Mouse (Mus musculus) spleen, adult 2 months (tissue): Measurements from ENCODE around the gene Trim31. TPM values are rescaled to one million over a fixed set of nuclear protein-coding genes. Genes with fewer than 3 reads are reported as not detected.

Source experiments
- DNase-seq, 2 experiments: peaks; one replicate each; pipeline versions ENCODE4 v3.0.0 to v3.0.0-alpha.2; 2012 to 2021; ENCODE audit warnings: low spot score in 2 of 2, low read depth in 1 of 2
- H3K27ac ChIP-seq: fragments of 200-500 bp; 2 replicates; pipeline ENCODE4 v1.5.1; 2012; ENCODE audit warnings: low read length, inconsistent platforms; ENCODE audit not compliant: insufficient read depth
- H3K27me3 ChIP-seq: fragments of 200-500 bp; 2 replicates; pipeline ENCODE4 v1.6.1; 2012; ENCODE audit warnings: mild to moderate bottlenecking, moderate library complexity, low read length, inconsistent platforms; ENCODE audit not compliant: control insufficient read depth, insufficient read depth
- H3K36me3 ChIP-seq: fragments of 200-500 bp; 2 replicates; pipeline ENCODE4 v1.6.1; 2012; ENCODE audit warnings: mild to moderate bottlenecking, low read length, inconsistent platforms; ENCODE audit not compliant: control insufficient read depth, insufficient read depth
- H3K4me1 ChIP-seq: fragments of 200-500 bp; 2 replicates; pipeline ENCODE4 v1.6.1; 2011; ENCODE audit warnings: inconsistent platforms; ENCODE audit not compliant: control insufficient read depth, insufficient read depth, insufficient read length
- H3K4me3 ChIP-seq: fragments of 200-500 bp; 2 replicates; pipeline ENCODE4 v1.5.1; 2011; ENCODE audit warnings: mild to moderate bottlenecking, inconsistent platforms; ENCODE audit not compliant: insufficient read depth, insufficient read length; ENCODE audit errors: extremely low read depth
- CTCF ChIP-seq: fragments of 200-500 bp; IDR thresholded peaks from 2 replicates; pipeline ENCODE4 v1.5.1; 2011; ENCODE audit warnings: mild to moderate bottlenecking, inconsistent platforms; ENCODE audit not compliant: insufficient read depth, insufficient read length, insufficient replicate concordance; ENCODE audit errors: extremely low read depth
- POLR2A ChIP-seq: fragments of 200-500 bp; IDR thresholded peaks from 2 replicates; pipeline ENCODE4 v1.6.1; 2011; ENCODE audit warnings: low read depth, low read length, inconsistent platforms
- WGBS: fragments of 180-500 bp; shearing (Covaris S2); methylation state at CpG from one replicate; pipeline ENCODE4 v1.1.7; 2018; 5-methylcytosine and 5-hydroxymethylcytosine counted together
- polyA plus RNA-seq: library from polyadenylated mRNA; depleted of rRNA; stranded (reverse); fragments of >200 nt; gene quantifications from 2 replicates; pipeline ENCODE4 v1.2.3, GENCODE M21; 2012

Gene Trim31
- polyA plus RNA-seq, 1 experiment, result not detected

DNA sequence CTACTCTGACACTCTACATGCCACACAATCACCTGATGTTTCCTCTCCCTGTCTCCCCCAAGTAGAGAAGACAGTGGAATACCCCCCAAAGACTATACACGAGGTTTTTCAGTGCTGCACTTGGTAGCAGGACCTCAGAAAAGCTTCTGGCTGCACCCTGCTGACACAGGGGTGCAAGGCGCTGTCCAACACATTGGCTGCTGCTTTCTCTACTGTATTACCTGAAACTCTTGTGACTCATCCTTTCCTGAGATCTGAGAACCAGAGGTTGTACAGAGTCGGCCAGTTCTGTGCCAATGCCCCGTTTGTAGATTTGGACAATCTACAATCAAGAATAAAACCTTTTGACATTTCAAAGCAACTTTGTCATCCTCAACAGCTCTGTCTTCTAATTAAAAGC is 11.9 kb downstream of the Trim31 start:
- Histone ChIP-seq H3K36me3 (no peaks in the 10 kb centered on the region), H3K27ac (no peak overlapping the region), H3K4me1 (no peaks in the 10 kb centered on the region), H3K27me3 (peaks cover 2% of the 10 kb centered on the region; the same call in 1 of the 2 replicates), H3K4me3 (no peak overlapping the region)
- DNase-seq, result no peak
- TF ChIP-seq CTCF (no peak), POLR2A (no peak)
- 45% methylated on average over 4 of the region's 4 CpGs for WGBS

DNA sequence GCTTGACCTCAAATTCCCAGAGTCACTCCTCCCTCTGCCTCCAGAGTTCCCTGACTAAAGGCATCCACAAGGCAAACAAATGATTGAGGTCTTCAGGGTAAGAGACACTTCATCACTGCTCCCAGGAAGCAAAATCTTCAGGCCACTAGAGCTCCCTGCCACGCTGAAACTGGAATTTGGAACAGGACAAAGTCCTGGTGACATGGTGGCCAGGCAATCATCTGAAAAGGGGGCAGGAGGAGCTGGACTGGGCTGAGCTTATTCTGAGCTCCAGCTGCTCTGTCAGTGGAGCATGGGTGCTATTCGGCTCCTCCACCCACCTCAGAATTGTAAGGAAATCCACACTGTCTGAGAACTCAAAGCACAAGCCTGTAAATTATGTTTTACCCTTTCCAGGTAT is 14.1 kb downstream of the Trim31 start:
- Histone ChIP-seq H3K36me3 (no peaks in the 10 kb centered on the region), H3K27me3 (peaks cover 2% of the 10 kb centered on the region; the same call in 1 of the 2 replicates), H3K4me3 (no peak overlapping the region), H3K4me1 (no peaks in the 10 kb centered on the region), H3K27ac (no peak overlapping the region)
- DNase-seq, result no peak
- TF ChIP-seq POLR2A (no peak), CTCF (no peak)
- 67% methylated on average over 2 of the region's 2 CpGs for WGBS

DNA sequence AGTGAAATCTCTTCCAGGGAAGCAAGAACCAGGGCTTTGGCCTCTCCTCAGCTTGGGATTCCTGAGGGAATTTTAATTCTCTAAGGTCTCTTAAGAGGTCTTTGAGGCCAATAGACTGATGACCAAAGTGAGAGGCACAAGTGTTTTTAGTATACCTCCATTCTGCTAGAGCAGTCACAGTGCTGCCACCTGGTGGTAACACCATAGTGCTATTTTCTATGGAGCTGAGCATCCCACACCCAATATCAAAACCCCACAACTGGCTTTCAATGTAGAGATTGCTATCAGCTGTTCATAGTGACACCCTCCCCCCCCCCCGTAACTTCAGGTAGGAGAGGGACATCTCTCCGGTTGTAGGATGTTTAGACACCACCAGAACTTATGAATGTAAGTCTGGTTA is 16.2 kb downstream of the Trim31 start:
- Histone ChIP-seq H3K36me3 (no peaks in the 10 kb centered on the region), H3K4me1 (no peaks in the 10 kb centered on the region), H3K27ac (no peak overlapping the region), H3K4me3 (no peak overlapping the region), H3K27me3 (peaks cover 2% of the 10 kb centered on the region; the same call in 1 of the 2 replicates)
- TF ChIP-seq CTCF, result peak; percentile 43; the same call in 1 of the 2 replicates
- no peak for TF ChIP-seq POLR2A
- 20% methylated on average over 2 of the region's 2 CpGs for WGBS
- DNase-seq, result peak; percentile 50 to 68

DNA sequence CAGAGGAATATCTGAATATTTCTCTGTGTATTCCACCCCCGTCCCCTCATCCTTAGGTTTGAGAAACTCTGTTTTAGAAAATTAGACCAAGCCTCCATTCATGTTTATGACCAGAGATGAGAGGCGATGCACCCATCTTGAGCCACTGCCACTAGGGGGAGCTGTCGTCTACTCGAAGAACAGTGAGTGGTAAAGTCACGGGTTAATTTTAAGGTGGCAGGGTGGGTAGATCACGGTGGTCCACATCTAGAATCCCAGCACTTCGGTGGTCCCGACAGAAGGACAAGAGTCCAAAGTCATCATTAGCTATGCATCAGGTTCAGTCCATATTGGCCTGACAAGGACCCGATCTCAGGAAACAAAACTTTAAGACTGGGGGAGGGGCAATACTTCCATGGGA is 17.2 kb downstream of the Trim31 start:
- no peaks in the 10 kb centered on the region for H3K4me1 ChIP-seq
- H3K4me3 ChIP-seq, result no peak overlapping the region
- H3K27me3 ChIP-seq, result no peaks in the 10 kb centered on the region
- H3K27ac ChIP-seq, result no peak overlapping the region
- no peaks in the 10 kb centered on the region for H3K36me3 ChIP-seq
- DNase-seq, result peak; percentile 11 to 30
- no peak for TF ChIP-seq POLR2A
- TF ChIP-seq CTCF, result peak; percentile 79; the same call in 1 of the 2 replicates
- 13% methylated on average over 9 of the region's 9 CpGs for WGBS

DNA sequence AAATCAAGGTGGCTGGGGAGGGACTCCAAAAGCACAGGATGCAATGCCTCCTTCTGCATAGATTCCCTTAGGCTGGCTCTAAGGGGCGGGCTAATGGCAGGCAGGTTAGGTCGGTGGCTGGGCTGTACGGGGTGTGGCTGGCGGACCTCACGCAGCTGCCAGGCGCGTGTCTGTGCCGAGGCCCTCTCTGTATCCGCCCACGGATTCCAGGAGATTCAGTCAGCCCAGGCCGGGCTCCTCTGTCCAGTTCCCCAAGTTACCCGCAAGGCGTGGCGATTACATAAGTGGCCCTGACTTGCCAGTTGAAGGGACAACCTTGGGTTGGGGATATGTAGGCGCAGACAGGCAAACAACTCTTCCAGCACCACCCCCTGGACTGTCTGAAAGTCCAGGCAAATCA is 22.3 kb downstream of the Trim31 start:
- Histone ChIP-seq H3K4me1 (no peaks in the 10 kb centered on the region), H3K4me3 (no peak overlapping the region), H3K27me3 (no peaks in the 10 kb centered on the region), H3K36me3 (no peaks in the 10 kb centered on the region), H3K27ac (no peak overlapping the region)
- 67% methylated on average over 15 of the region's 15 CpGs for WGBS
- no peak for TF ChIP-seq CTCF
- TF ChIP-seq POLR2A, result no peak
- DNase-seq, result no peak

DNA sequence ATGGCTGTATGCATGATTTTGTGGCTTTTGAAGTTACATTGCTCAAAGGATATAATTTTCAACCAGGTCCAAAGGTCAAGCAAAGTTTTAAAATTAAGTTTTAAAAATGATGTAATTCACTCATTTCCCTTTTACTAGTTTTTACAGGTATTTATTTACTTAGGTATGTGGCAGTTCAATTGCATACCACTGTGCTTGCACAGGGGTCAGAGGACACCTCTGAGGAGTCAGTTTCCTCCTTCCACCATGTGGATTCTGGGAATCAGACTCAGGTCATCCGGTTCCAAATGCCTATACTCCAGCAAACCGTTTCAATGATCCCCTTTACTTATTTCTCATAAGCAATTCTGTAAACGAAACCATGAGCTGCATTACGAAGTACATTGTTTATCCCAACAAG is 24.8 kb downstream of the Trim31 start:
- no peaks in the 10 kb centered on the region for H3K4me1 ChIP-seq
- TF ChIP-seq POLR2A (no peak), CTCF (no peak)
- 85% methylated on average over 4 of the region's 4 CpGs for WGBS
- H3K4me3 ChIP-seq, result no peak overlapping the region
- H3K27ac ChIP-seq, result no peak overlapping the region
- no peaks in the 10 kb centered on the region for H3K27me3 ChIP-seq
- DNase-seq, result no peak
- H3K36me3 ChIP-seq, result no peaks in the 10 kb centered on the region

DNA sequence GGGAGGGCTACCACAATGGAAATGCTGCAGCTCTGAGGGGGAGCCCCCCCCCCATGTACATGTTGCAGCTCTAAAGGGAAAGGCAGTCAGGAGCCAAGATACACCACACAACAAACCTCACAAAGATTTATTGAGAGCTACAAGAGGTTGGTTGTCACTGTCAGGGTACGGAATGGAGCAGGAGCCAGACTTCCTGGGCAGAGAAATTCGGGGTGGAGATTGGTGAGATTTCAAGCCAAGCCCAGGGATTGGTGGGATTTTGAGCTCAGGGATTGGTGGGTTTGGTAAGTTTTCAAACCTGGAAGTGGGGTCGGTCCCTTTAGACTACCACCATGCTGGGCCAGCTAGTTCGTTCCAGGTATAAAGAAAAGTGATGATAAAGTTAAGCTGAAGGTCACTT is 25.6 kb downstream of the Trim31 start:
- Histone ChIP-seq H3K27me3 (no peaks in the 10 kb centered on the region), H3K27ac (no peak overlapping the region), H3K36me3 (no peaks in the 10 kb centered on the region), H3K4me3 (no peak overlapping the region), H3K4me1 (no peaks in the 10 kb centered on the region)
- no peak for DNase-seq
- no peak for TF ChIP-seq POLR2A
- no peak for TF ChIP-seq CTCF
- WGBS, result 75% methylated on average over 4 of the region's 4 CpGs
